Mouse (Mus musculus) stomach, embryonic 14.5 days (tissue): ENCODE results near the gene Glb1l3. TPM values are rescaled to one million over a fixed set of nuclear protein-coding genes. Genes with fewer than 3 reads are reported as not detected.
A peak's percentile ranks its signal among the peaks of the same experiment; 100 is the strongest.
"Not testable (repeated sequence)": the region's sequence is repeated elsewhere in the genome, so short reads cannot be mapped to it uniquely, and the experiment has no call there.

Source experiments
- ATAC-seq: fragments of 200-750 bp; cut with Nextera tagmentation; 2 replicates; pipeline ENCODE4 v1.8.0; 2017; ENCODE audit warnings: low read depth, moderate TSS enrichment; ENCODE audit not compliant: insufficient number of reproducible peaks, insufficient read depth, low FRiP score
- H3K27ac ChIP-seq: fragments of 300-500 bp; sonication (generic); 2 replicates; pipeline ENCODE4 v1.5.1; 2014; ENCODE audit warnings: mild to moderate bottlenecking, low read length, moderate library complexity, mixed read lengths
- H3K27me3 ChIP-seq: fragments of 300-500 bp; sonication (generic); 2 replicates; pipeline ENCODE4 v1.6.1; 2014; ENCODE audit warnings: low read length, control low read depth, mixed read lengths; ENCODE audit not compliant: control insufficient read depth, insufficient read depth
- H3K36me3 ChIP-seq: fragments of 300-500 bp; sonication (generic); 2 replicates; pipeline ENCODE4 v1.6.1; 2014; ENCODE audit warnings: mild to moderate bottlenecking, control low read depth, low read length, moderate library complexity, mixed read lengths; ENCODE audit not compliant: control insufficient read depth, insufficient read depth
- H3K4me1 ChIP-seq: fragments of 300-500 bp; sonication (generic); 2 replicates; pipeline ENCODE4 v1.6.1; 2014; ENCODE audit warnings: low read length, control low read depth, mixed read lengths; ENCODE audit not compliant: control insufficient read depth, insufficient read depth
- H3K4me2 ChIP-seq: fragments of 300-500 bp; sonication (generic); replicated peaks from 2 replicates; pipeline ENCODE4 v1.6.1; 2014; ENCODE audit warnings: low read depth, low read length, control low read depth
- H3K4me3 ChIP-seq: fragments of 300-500 bp; sonication (generic); 2 replicates; pipeline ENCODE4 v1.5.1; 2014; ENCODE audit warnings: low read depth, low read length, control low read depth
- H3K9ac ChIP-seq: fragments of 300-500 bp; sonication (generic); replicated peaks from 2 replicates; pipeline ENCODE4 v1.6.1; 2014; ENCODE audit warnings: low read depth, mild to moderate bottlenecking, control low read depth, low read length, moderate library complexity, mixed read lengths
- H3K9me3 ChIP-seq: fragments of 300-500 bp; sonication (generic); 2 replicates; pipeline ENCODE4 v1.6.1; 2016; ENCODE audit warnings: low read depth, low read length, control low read depth; ENCODE audit not compliant: control insufficient read depth
- WGBS: fragments of 180-500 bp; shearing (Covaris S2); extraction: QIAGEN DNeasy Blood & Tissue Kit; methylation state at CpG from one replicate; pipeline ENCODE4 v1.1.7; 2014; 5-methylcytosine and 5-hydroxymethylcytosine counted together
- polyA plus RNA-seq: library from polyadenylated mRNA; unstranded; fragments of >200 nt; fragmentation: Nextera tagmentation; extraction: Ambion mirVana; gene quantifications from 2 replicates; pipeline ENCODE4 v1.2.1, GENCODE M21; 2014

The Glb1l3 gene
- polyA plus RNA-seq: not detected in 2 replicates

DNA sequence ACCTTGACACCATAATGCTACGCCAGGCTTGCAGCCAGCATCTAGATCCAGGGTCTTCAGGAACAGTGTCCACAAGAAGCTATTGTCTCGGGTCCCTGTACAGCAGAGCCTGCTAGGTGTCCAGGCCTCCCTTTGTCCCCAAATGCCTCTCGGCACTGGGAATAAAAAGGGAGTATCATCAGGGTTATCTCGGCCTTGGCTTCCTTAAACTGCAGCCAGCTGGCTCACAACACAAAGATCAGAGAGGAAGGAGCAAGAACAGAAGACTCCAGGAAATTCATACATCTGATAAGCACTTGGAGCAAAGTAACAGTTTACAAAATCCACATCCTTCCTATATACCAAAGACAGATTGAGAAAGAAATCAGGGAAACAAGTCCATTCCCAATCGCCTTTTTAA lies at the start of gene Glb1l3:
Gene Glb1l3 (minus strand): TSS at position 140 of the 400 bp plus-strand sequence.
- Histone ChIP-seq H3K9ac (no peak within 1 kb of the TSS), H3K27me3 (no peaks in the 10 kb centered on the region), H3K4me1 (no peaks in the 10 kb centered on the region), H3K36me3 (no peaks in the 10 kb centered on the region), H3K27ac (no peak within 1 kb of the TSS), H3K4me3 (no peak within 1 kb of the TSS), H3K4me2 (no peak within 1 kb of the TSS), H3K9me3 (no peaks in the 10 kb centered on the region)
- WGBS: 78% methylated on average over 5 of the region's 5 CpGs
- no peak for ATAC-seq

GRCm38 (mm10) chr9:26869856-26870255 lies 9.2 kb upstream of the Glb1l3 start:
- not testable (repeated sequence) for H3K9me3 ChIP-seq, H3K4me3 ChIP-seq, H3K9ac ChIP-seq, H3K27me3 ChIP-seq, H3K27ac ChIP-seq, H3K4me1 ChIP-seq, ATAC-seq, H3K4me2 ChIP-seq, H3K36me3 ChIP-seq
- WGBS: 74% methylated on average over 7 of the region's 7 CpGs

DNA sequence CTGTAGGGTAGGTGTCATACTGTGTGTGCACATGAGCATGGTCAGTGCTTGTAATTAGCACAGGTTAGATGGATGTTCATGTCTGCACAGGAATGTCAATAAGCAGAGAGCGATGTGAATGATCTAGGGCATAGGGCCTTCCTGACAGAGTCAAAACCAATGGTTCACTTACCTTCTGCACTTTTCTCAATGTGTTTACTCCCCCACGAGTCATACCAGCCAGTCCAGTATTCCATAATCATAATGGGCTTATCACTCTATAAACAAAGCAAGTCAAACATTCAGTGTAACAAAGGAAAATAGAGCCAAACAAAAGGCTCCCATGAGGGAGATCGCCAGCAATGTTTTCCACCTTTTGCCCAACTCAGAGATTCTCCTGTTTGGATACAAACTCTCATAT lies 29.6 kb downstream of the Glb1l3 start:
- Histone ChIP-seq H3K9ac (no peak overlapping the region), H3K4me2 (no peak overlapping the region), H3K27ac (no peak overlapping the region), H3K9me3 (no peaks in the 10 kb centered on the region), H3K27me3 (no peaks in the 10 kb centered on the region), H3K4me3 (no peak overlapping the region), H3K4me1 (no peaks in the 10 kb centered on the region), H3K36me3 (no peaks in the 10 kb centered on the region)
- 58% methylated on average over 3 of the region's 3 CpGs for WGBS
- peak; percentile 81 for ATAC-seq

DNA sequence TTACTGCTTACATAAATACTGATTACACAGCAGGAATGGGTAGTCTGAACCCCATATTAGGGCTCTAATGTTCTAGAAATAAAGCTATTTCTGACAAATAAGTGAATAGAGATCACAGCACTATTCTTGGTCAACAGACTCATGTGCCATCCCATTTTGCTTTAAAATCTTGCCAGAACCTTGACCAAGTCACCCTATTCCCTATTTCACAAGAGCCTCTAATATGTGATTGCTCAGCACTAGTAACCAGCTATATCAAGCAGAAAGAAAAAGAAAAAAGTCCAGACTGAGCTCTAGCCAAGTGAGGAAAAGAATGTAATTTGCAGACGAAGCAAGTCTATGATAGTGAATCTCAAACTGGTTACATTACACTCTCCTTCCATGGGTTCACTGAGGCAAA lies 40.7 kb downstream of the Glb1l3 start:
- H3K27ac ChIP-seq: no peak overlapping the region
- no peaks in the 10 kb centered on the region for H3K36me3 ChIP-seq
- ATAC-seq: no peak
- no peaks in the 10 kb centered on the region for H3K9me3 ChIP-seq
- no peaks in the 10 kb centered on the region for H3K4me1 ChIP-seq
- H3K27me3 ChIP-seq: no peaks in the 10 kb centered on the region
- 61% methylated on average over 1 of the region's 1 CpGs for WGBS
- no peak overlapping the region for H3K4me3 ChIP-seq
- no peak overlapping the region for H3K9ac ChIP-seq
- no peak overlapping the region for H3K4me2 ChIP-seq

- Histone ChIP-seq H3K4me3 (no peak overlapping the region), H3K36me3 (no peaks in the 10 kb centered on the region), H3K4me1 (0 out of 2 replicates have a peak, but pooled peaks cover 3% of the 10 kb centered on the region), H3K9me3 (no peaks in the 10 kb centered on the region), H3K4me2 (no peak overlapping the region), H3K9ac (no peak overlapping the region), H3K27me3 (no peaks in the 10 kb centered on the region), H3K27ac (no peak overlapping the region)
- 79% methylated on average over 2 of the region's 2 CpGs for WGBS
- no peak for ATAC-seq
Observed at GRCm38 (mm10) chr9:26808735-26809134, 52.0 kb downstream of the Glb1l3 start.

- Histone ChIP-seq H3K4me1 (0 out of 2 replicates have a peak, but pooled peaks cover 3% of the 10 kb centered on the region), H3K9ac (peak within 1 kb of the TSS; percentile 21; the same call in 1 of the 2 replicates), H3K27me3 (no peaks in the 10 kb centered on the region), H3K4me2 (peak within 1 kb of the TSS; percentile 82), H3K36me3 (no peaks in the 10 kb centered on the region), H3K27ac (peak within 1 kb of the TSS; percentile 61; the same call in 1 of the 2 replicates), H3K9me3 (no peaks in the 10 kb centered on the region), H3K4me3 (peak within 1 kb of the TSS; percentile 46)
- under 1% methylated on average over 33 of the region's 33 CpGs for WGBS
- ATAC-seq: peak; percentile 100
Observed at GRCm38 (mm10) chr9:26805935-26806666, 54.6 kb downstream of the Glb1l3 start, which contains the start of gene Glb1l2. Gene Glb1l2, minus strand, starts transcription at chr9:26806468.

DNA sequence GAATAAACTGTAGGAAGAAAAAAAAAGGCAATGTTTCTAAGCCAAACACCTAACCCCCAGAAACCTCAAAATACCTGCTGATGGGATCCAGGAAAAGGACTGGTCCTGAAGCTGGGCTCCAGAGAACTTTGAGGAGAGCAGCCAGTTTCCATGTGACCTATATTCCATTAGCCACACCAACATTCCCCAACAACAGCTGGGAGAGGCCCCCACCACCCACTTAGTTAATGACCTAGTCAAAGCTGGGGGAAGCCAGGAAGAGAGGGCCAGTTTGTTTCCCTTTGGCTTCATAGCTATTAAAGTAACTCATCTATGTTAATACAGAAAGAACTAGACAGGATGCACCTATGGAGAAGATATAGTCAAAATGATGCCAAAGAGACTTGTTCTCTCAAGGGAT lies 56.4 kb downstream of the Glb1l3 start:
- Histone ChIP-seq H3K27ac (no peak overlapping the region), H3K4me1 (0 out of 2 replicates have a peak, but pooled peaks cover 3% of the 10 kb centered on the region), H3K27me3 (no peaks in the 10 kb centered on the region), H3K9ac (no peak overlapping the region), H3K9me3 (no peaks in the 10 kb centered on the region), H3K4me2 (no peak overlapping the region), H3K36me3 (no peaks in the 10 kb centered on the region), H3K4me3 (no peak overlapping the region)
- no peak for ATAC-seq

GRCm38 (mm10) chr9:26800357-26800756 lies 60.3 kb downstream of the Glb1l3 start:
- no peak for ATAC-seq
- Histone ChIP-seq H3K9ac (no peak overlapping the region), H3K4me1 (no peaks in the 10 kb centered on the region), H3K9me3 (no peaks in the 10 kb centered on the region), H3K4me2 (no peak overlapping the region), H3K27ac (no peak overlapping the region), H3K27me3 (no peaks in the 10 kb centered on the region), H3K4me3 (no peak overlapping the region), H3K36me3 (no peaks in the 10 kb centered on the region)
- 91% methylated on average over 2 of the region's 2 CpGs for WGBS

- Histone ChIP-seq H3K9me3 (no peaks in the 10 kb centered on the region), H3K4me3 (no peak overlapping the region), H3K27me3 (no peaks in the 10 kb centered on the region), H3K4me2 (no peak overlapping the region), H3K27ac (no peak overlapping the region), H3K36me3 (no peaks in the 10 kb centered on the region), H3K9ac (no peak overlapping the region), H3K4me1 (no peaks in the 10 kb centered on the region)
- no peak for ATAC-seq
- WGBS: 77% methylated on average over 1 of the region's 1 CpGs
Observed at GRCm38 (mm10) chr9:26798731-26799130, 62.0 kb downstream of the Glb1l3 start.
